Mouse (Mus musculus): ENCODE results near the gene Pola2. TPM values are rescaled to one million over a fixed set of nuclear protein-coding genes. Genes with fewer than 3 reads are reported as not detected.

Pola2 gene
- total RNA-seq, 2 experiments from 2014 or later, result 35.0 to 37.9 TPM

DNA sequence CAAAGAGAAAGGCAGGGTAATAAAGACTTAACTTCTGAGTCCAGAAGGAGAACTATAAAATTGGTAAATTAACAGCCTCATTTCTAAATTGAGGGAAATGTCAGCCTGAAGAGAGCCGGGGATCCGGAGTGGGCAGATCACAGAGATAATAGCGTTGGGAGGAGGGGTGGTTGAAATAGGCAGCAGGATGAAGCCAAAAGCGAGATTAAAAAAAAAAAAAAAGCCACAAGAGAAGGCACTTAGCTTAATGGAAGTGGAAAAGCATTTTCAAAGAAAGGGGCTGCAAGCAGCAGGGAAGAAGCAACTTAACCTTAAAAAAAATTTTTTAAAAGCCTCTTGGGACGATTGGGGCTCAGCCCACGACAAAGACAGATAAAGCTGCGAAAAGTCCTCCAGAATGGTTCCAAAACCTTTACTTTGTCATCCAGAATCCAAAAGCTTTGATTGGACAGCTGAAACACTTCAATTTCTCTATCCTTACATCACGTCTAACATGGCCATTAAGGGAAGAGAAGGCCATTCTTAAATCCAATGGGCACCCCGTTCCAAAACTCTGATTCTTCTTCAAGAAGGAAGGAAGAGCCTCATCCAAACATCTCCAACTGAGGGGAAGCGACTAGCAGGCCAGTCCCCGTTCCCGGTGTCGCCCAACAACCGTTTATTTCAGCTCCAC, 52.4 kb downstream of the Pola2 start:
- DNase-seq (ENCODE audit: low spot score in 2 of 2), result no peak

DNA sequence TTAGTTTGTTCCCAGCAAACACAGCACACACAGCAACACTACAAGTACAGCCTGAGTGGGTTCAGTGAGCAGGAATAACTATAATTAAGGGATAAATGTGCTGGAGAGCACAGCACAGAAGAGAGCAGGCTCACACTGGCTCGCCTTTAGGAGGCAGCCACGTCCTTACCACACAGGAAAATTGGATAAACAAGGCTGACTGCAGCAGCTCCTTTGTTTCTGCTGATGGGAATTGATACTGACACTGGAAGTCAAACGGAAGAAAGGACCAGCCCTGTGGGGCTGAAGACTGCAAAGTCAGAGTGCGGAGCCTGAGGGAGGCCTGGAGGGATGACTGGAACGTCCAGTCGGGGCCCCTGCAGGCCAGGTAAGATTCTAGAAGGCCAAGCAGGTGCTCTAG, 53.8 kb downstream of the Pola2 start:
- DNase-seq (ENCODE audit: low spot score in 2 of 2), result no peak

DNA sequence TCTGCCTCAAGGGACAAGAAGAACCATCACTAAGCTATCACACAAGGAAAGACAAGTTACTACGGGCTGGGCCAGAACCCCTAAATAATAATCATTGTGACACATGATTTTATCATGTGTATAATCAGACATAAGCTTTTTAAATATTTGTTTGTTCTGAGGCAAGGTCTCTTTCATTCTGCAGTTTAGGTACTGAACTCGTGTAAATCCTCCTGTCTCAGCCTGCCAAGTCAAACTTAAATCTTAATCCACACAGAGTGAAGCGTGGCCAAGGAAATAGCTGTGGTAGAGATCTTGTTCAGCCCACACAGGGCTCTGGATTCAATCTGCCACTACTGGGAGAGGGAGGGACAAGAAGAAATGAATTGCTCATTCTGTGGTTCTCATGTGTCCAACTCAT, 56.7 kb downstream of the Pola2 start:
- no peak for DNase-seq (ENCODE audit: low spot score in 2 of 2)

DNA sequence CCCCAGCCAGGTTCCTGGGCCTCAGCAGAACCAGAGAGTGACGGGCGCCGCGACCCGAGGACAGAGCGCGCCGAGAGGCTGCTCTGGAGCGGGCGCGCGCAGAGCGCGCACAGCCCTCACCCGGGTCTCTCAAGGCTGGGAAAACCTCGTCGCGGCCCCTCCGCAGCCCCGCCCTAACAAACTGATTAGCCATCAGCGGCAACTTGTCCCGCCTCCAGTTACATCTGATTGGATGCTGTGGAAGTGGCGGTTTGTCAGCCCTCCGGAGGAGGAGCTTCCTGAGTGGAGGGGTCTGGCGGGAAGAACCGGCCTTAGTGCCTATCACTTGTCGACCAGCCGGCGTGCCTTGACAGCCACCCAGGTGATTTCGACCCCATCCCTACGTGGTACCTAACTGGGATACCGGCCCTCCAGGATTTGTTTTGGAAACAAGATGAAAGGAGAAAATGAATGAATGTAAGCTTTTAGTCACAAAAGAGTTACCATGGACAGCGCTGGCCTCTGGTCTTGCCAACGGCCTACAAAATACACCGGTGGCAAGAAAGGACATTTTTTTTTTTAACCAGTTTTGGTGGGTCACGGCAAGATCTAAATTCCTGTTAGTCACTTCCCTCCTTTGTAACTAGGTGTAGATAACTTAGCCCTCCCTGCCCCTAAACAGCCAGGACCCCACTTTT, 69.9 kb downstream of the Pola2 start, which contains the start of gene Tigd3:
Gene Tigd3 (minus strand): TSS at position 148 of the 677 bp plus-strand sequence.
- DNase-seq (ENCODE audit: low spot score in 2 of 2), result peak; percentile 78 to 91

DNA sequence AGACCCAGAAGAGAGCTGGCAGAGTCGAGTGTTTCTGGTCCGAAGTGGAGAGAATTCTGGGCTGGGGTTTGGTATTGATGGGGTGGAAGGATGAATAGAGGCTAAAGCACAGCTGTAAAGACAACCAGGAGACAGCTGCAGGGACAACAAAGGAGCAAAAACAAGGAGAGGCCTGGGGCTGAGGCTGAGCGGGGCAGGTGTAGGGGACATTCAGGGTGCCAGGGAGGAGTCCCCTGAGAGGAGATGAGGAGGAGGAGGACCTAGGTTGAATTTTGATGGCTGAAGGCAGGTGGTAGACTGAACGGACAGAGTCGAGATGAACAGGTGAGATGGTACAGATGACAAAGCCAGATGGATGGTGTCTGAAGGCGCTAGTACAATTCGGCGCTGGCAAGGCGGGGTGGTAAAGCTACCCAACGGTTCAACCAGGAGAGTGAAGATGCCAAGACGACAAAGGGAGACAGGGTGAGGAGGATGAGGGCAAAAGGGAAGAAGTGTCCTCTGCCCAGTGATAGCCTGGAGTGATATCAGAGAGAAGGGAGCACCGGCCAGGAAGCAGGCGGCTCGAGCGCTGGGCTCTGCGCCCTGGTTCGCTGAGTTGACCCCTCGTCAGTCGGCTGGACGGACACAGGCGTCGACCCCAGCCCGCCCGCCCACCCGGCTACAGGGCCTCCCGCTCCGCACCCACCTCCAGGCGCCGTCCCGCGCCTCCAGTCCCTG, 70.6 kb downstream of the Pola2 start:
- DNase-seq (ENCODE audit: low spot score in 2 of 2), result no peak

DNA sequence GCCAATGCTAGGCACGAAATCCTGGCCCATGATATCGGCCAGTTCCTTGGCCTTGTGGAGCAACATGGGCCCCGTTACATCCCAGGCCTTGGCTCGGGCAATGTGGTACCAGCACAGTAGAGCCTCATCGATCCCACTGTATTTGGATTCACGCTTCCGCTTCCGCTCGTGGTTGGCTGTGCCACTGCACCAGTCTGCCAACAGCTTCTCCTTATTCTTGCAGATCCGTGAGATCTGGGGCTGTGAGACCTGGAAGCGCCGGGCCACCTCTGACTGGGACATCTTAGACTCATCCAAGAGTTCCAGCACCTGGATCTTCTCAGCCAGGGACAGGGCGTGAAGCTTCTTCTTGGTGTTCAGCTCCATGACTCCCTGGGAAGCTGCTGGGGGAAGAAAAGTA, 71.3 kb downstream of the Pola2 start:
- DNase-seq (ENCODE audit: low spot score in 2 of 2), result no peak

DNA sequence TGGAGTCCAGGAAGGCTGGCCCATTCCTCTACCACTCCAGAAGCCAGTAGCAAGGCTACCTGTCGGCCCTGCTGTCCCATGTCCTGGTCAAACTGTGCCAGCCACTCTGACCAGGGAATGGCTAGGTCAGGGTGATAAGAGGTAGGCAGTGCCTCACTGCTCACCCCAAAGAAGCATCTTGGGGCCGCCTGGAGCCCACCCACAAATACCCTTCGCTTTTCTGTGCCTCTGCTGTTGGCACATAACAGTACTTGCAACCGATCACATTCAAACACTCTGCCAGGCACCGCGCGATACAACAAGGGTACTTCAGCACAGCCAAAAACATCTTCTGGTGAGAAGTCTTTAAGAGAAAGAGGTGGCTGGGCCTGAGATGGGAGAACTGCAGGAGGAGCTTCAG, 71.7 kb downstream of the Pola2 start:
- no peak for DNase-seq (ENCODE audit: low spot score in 2 of 2)

DNA sequence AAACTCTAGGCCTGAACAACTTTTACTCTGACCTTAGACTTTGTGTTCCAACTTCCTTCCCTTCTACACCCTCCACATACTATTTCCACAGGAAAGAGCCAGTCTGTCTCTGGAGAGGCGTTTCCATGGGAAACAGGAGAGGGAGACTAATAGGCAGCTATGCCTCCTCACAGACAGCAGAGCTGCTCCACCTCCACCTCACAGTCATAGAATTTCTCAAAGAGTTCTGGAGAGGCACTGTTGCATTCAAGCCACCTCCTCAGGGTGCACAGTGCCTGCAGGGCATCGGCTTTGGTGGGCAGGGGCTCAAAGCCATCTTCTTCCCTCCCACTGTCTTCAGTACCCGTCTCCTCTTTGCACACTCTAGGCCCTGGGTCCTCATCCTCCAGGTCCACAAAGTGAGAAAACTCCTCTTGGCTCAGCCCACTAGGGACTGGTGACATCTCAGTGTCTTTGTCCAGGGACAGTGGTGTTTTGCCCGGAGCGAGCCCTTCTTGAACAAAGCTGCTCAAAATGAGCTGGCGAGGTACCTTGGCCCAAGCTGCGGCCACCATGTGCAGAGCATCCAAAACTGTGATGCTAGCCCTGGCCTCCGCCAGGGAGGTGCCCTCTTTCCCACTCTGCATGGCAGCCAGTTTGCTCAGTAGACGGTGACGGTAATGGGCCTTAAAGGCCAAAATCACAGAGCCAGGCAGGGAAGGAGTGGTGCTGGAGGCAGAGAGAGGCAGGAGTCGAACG, 72.3 kb downstream of the Pola2 start:
- no peak for DNase-seq (ENCODE audit: low spot score in 2 of 2)

Other genes starting within 250 kb of the Pola2 start
- 10 to 100 TPM; 34.9 to 35.6 TPM for gene Ehbp1l1, start 237.9 kb downstream of the Pola2 start, total RNA-seq (2021)
- 10 to 100 TPM; 63.5 to 67.5 TPM for gene Fam89b, start 234.5 kb downstream of the Pola2 start, total RNA-seq (2021)
- 100 to 1,000 TPM; 277 to 287 TPM for gene Ltbp3, start 223.3 kb downstream of the Pola2 start, total RNA-seq (2021)
- gene Scyl1, start 192.8 kb downstream of the Pola2 start, total RNA-seq (2021), result 100 to 1,000 TPM; 105 to 110 TPM
- 10 to 100 TPM; 42.4 to 45.9 TPM for gene Frmd8, start 88.9 kb downstream of the Pola2 start, total RNA-seq (2021)
- gene Slc25a45, start 86.4 kb downstream of the Pola2 start, total RNA-seq (2021), result 10 to 100 TPM; 25.9 to 26.3 TPM
- 1 to 10 TPM; 3.1 TPM for gene Tigd3, start 70.1 kb downstream of the Pola2 start, total RNA-seq (2021)
- 100 to 1,000 TPM; 158 to 169 TPM for gene Dpf2, start 51.2 kb downstream of the Pola2 start, total RNA-seq (2021)
- 10 to 100 TPM; 11.4 TPM for gene Cdc42ep2, start 39.4 kb downstream of the Pola2 start, total RNA-seq (2021)
- gene Slc22a20, start 21.9 kb upstream of the Pola2 start, total RNA-seq (2021), result not detected
- gene Capn1, start 51.7 kb upstream of the Pola2 start, total RNA-seq (2021), result 10 to 100 TPM; 28.5 to 43.9 TPM
- 10 to 100 TPM; 45.8 to 48.1 TPM for gene Syvn1, start 82.4 kb upstream of the Pola2 start, total RNA-seq (2021)
- gene Mrpl49, start 93.6 kb upstream of the Pola2 start, total RNA-seq (2021), result 10 to 100 TPM; 55.6 to 63.5 TPM
- gene Fau, start 93.6 kb upstream of the Pola2 start, total RNA-seq (2021), result 1,000 to 10,000 TPM; 1,446 to 1,549 TPM
- gene Znhit2, start 97.0 kb upstream of the Pola2 start, total RNA-seq (2021), result 10 to 100 TPM; 28.0 to 31.0 TPM
- gene Tm7sf2, start 104.2 kb upstream of the Pola2 start, total RNA-seq (2021), result 10 to 100 TPM; 17.0 to 25.1 TPM
- 10 to 100 TPM; 80.2 to 83.4 TPM for gene Vps51, start 113.0 kb upstream of the Pola2 start, total RNA-seq (2021)
- not detected for gene Tmem262, start 115.8 kb upstream of the Pola2 start, total RNA-seq (2021)
- gene Gm28374, start 118.1 kb upstream of the Pola2 start, total RNA-seq (2021), result under 1 TPM in 1 of 2 experiments, not detected in 1; 0.95 TPM
- 10 to 100 TPM; 49.6 to 52.9 TPM for gene Zfpl1, start 120.8 kb upstream of the Pola2 start, total RNA-seq (2021)
- gene Cdca5, start 120.8 kb upstream of the Pola2 start, total RNA-seq (2021), result 10 to 100 TPM; 12.4 to 13.7 TPM
- gene AC131692.1, start 130.2 kb upstream of the Pola2 start, total RNA-seq (2021), result under 1 TPM; 0.62 to 0.98 TPM
- gene Naaladl1, start 141.6 kb upstream of the Pola2 start, total RNA-seq (2021), result 1 to 10 TPM in 1 of 2 experiments, under 1 TPM in 1; 0.73 to 1.1 TPM
- gene Sac3d1, start 154.4 kb upstream of the Pola2 start, total RNA-seq (2021), result 10 to 100 TPM; 18.6 TPM
- 10 to 100 TPM; 27.1 to 27.7 TPM for gene Snx15, start 164.1 kb upstream of the Pola2 start, total RNA-seq (2021)
- gene Batf2, start 176.8 kb upstream of the Pola2 start, total RNA-seq (2021), result 1 to 10 TPM in 1 of 2 experiments, under 1 TPM in 1; 0.81 to 2.0 TPM
- 10 to 100 TPM; 64.2 to 65.1 TPM for gene Arl2, start 177.3 kb upstream of the Pola2 start, total RNA-seq (2021)
- gene Majin, start 220.2 kb upstream of the Pola2 start, total RNA-seq (2021), result 1 to 10 TPM; 2.1 to 3.5 TPM

All from adrenal gland, postnatal 4 days (tissue).